Mouse (Mus musculus): ENCODE data around the gene Prrt1.

- TF ChIP-seq CTCF (IDR thresholded peaks at IDR 0.05; ENCODE audit: low read depth) (no peak), EP300 (optimal IDR thresholded peaks at IDR 0.05) (no peak)
These were observed 21.3 kb upstream of the Prrt1 start for GRCm38 (mm10) chr17:34607997-34608396.

Measured in stomach, postnatal 0 days (tissue).